Mouse (Mus musculus) WW6 (cell line): Measurements from ENCODE around the gene Chrna9.

Experiments
- DNase-seq: peaks from one replicate; pipeline ENCODE4 v3.0.0-alpha.2; 2013; ENCODE audit warnings: low read depth, low spot score

Gene Chrna9

DNA sequence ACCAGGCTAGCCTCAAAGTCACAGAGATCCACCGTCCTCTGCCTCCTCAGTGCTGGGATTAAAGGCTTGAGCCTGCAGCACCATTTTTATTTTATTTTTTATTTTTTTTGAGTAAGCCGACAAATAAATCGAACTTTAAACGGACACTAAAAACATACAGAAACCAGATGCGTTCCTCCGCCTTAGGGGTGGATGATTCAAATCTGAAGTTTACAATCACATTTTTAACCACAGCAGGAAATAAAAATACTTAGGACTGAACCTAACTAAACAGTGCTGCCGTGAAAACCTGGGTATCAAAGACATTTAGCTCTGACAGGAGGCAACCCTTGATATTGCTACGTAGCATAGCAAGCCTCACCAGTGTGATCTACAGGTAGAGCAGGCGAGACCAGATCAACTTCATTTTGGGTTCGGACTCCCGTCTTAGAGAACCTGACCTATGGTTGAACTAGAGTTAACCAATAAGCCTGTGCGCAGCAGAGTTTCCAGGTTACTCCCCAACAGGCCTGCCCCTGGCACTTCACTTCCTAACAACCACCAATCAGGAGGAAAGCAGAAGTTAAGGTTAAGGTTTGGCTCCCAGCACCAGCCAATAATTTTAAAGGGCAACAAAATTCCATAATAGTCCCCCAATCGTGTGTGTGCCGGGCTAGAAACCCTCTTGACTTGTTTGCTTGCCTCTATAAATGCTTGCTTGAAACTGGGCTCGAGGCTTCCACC, 73.7 kb downstream of the Chrna9 start:
- no peak for DNase-seq

DNA sequence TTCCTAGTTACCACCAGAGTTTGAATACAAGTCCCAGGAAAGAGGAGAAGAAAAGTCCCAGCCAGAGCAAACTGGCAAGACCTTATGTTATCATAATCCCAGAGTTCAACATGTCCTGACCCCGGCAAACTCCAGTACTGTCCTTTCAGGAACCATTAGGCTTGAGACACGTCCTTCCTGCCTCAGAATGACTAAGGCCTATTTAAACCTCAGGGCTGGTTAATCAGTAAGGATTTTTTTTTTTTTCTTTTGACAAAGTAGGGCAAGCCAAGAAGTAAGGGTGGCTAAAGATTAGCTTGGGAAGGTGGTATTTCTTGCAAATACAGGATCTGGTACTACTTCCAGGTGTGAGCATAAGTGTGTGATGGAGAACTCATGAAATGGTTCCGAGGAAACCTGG, 79.3 kb downstream of the Chrna9 start:
- DNase-seq: no peak

- no peak for DNase-seq
Measured at GRCm38 (mm10) chr5:66014437-66014836, 79.7 kb downstream of the Chrna9 start.

GRCm38 (mm10) chr5:66015449-66015961, 80.8 kb downstream of the Chrna9 start:
- no peak for DNase-seq

GRCm38 (mm10) chr5:66026796-66027195, 92.1 kb downstream of the Chrna9 start:
- no peak for DNase-seq
